Mouse (Mus musculus): Measurements from ENCODE around the gene Snx30. TPM values are rescaled to one million over a fixed set of nuclear protein-coding genes. Genes with fewer than 3 reads are reported as not detected.

Gene Snx30
- polyA plus RNA-seq, 1 experiment from 2014 or later: 7.0 TPM

- Histone ChIP-seq H3K36me3 (ENCODE audit: insufficient read depth, low read length) (peaks cover 7% of the 10 kb centered on the region), H3K27ac (no peak overlapping the region), H3K4me1 (replicated peaks; ENCODE audit: insufficient read depth, low read length) (no peaks in the 10 kb centered on the region), H3K9me3 (replicated peaks; ENCODE audit: low read length) (no peaks in the 10 kb centered on the region), H3K4me3 (replicated peaks; ENCODE audit: low read depth, low read length) (no peak overlapping the region), H3K4me2 (ENCODE audit: low read length) (no peak overlapping the region), H3K9ac (ENCODE audit: low read depth, low read length) (no peak overlapping the region), H3K27me3 (ENCODE audit: insufficient read depth, low read length) (no peaks in the 10 kb centered on the region)
- DNase-seq (ENCODE audit: low spot score) (no peak), ATAC-seq (replicated peaks; ENCODE audit: low FRiP score, low read depth) (no peak)
- no peak for TF ChIP-seq CTCF (IDR thresholded peaks at IDR 0.05; ENCODE audit: low read depth)
- WGBS: 97% methylated on average over 5 of the region's 5 CpGs
These were observed 81.4 kb downstream of the Snx30 start for GRCm38 (mm10) chr4:59887011-59887410.

DNA sequence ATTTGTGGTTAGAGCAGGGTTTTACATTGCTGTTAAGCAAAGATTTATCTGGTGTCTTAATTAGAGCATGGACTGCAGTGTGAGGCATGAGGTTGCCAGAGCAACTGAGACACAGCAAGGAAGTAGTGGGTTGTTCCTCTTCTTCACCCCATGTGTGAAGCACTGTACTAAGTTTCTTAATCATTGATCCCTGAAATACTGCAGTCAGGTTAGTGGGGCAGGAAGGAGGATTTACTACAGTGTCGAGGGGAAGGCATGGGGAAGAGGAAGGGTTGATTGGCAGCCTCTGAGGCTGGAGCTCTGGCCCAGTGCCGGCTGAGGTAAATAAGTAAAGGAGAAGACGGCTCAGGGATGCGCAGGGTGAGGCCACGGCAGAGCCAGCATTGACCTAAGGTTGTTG lies 82.4 kb downstream of the Snx30 start:
- Histone ChIP-seq H3K4me1 (replicated peaks; ENCODE audit: insufficient read depth, low read length) (no peaks in the 10 kb centered on the region), H3K4me3 (replicated peaks; ENCODE audit: low read depth, low read length) (no peak overlapping the region), H3K36me3 (ENCODE audit: insufficient read depth, low read length) (peaks cover 7% of the 10 kb centered on the region), H3K9me3 (replicated peaks; ENCODE audit: low read length) (no peaks in the 10 kb centered on the region), H3K4me2 (ENCODE audit: low read length) (no peak overlapping the region), H3K9ac (ENCODE audit: low read depth, low read length) (no peak overlapping the region), H3K27me3 (ENCODE audit: insufficient read depth, low read length) (no peaks in the 10 kb centered on the region), H3K27ac (no peak overlapping the region)
- ATAC-seq (replicated peaks; ENCODE audit: low FRiP score, low read depth): peak; percentile 82
- 30% methylated on average over 5 of the region's 5 CpGs for WGBS
- TF ChIP-seq CTCF (IDR thresholded peaks at IDR 0.05; ENCODE audit: low read depth): no peak
- peak; percentile 36 for DNase-seq (ENCODE audit: low spot score)

DNA sequence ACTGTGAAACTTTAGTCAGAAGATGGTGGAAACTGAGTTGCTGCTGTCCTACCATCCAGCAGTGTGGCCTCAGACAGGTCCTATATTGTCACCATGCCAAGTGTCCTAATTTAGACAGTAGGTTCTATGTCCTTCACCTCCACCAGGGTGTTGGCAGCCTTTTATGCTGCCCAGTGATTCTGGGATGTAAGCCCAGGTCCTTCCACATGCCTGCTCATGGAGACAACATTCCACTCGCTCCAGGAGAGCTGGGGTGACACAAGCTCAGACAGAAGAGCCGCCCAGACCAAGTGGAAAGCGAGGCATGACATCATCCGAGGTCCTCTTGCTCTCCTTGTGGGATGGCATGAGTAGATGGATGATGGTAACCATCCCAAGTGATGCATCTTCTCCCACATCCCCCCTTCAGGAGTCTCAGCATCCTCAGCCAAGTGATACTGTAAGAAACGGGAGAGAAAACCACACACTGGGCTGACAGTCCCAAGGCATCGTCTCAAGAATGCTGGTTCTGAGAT lies 84.5 kb downstream of the Snx30 start:
- Histone ChIP-seq H3K4me2 (ENCODE audit: low read length) (no peak overlapping the region), H3K4me3 (replicated peaks; ENCODE audit: low read depth, low read length) (no peak overlapping the region), H3K27me3 (ENCODE audit: insufficient read depth, low read length) (no peaks in the 10 kb centered on the region), H3K4me1 (replicated peaks; ENCODE audit: insufficient read depth, low read length) (no peaks in the 10 kb centered on the region), H3K27ac (no peak overlapping the region), H3K9me3 (replicated peaks; ENCODE audit: low read length) (no peaks in the 10 kb centered on the region), H3K9ac (ENCODE audit: low read depth, low read length) (no peak overlapping the region), H3K36me3 (ENCODE audit: insufficient read depth, low read length) (peaks cover 10% of the 10 kb centered on the region)
- TF ChIP-seq CTCF (IDR thresholded peaks at IDR 0.05; ENCODE audit: low read depth): no peak
- 82% methylated on average over 6 of the region's 6 CpGs for WGBS
- DNase-seq (ENCODE audit: low spot score) (no peak), ATAC-seq (replicated peaks; ENCODE audit: low FRiP score, low read depth) (no peak)

GRCm38 (mm10) chr4:59891723-59892416 lies 86.2 kb downstream of the Snx30 start:
- H3K27ac ChIP-seq: no peak overlapping the region
- H3K36me3 ChIP-seq (ENCODE audit: insufficient read depth, low read length): peaks cover 13% of the 10 kb centered on the region; the same call in 1 of the 2 replicates
- 89% methylated on average over 10 of the region's 10 CpGs for WGBS
- no peaks in the 10 kb centered on the region for H3K4me1 ChIP-seq (replicated peaks; ENCODE audit: insufficient read depth, low read length)
- no peak overlapping the region for H3K9ac ChIP-seq (ENCODE audit: low read depth, low read length)
- H3K27me3 ChIP-seq (ENCODE audit: insufficient read depth, low read length): no peaks in the 10 kb centered on the region
- DNase-seq (ENCODE audit: low spot score): no peak
- H3K4me2 ChIP-seq (ENCODE audit: low read length): no peak overlapping the region
- ATAC-seq (replicated peaks; ENCODE audit: low FRiP score, low read depth): no peak
- no peak overlapping the region for H3K4me3 ChIP-seq (replicated peaks; ENCODE audit: low read depth, low read length)
- no peaks in the 10 kb centered on the region for H3K9me3 ChIP-seq (replicated peaks; ENCODE audit: low read length)
- TF ChIP-seq CTCF (IDR thresholded peaks at IDR 0.05; ENCODE audit: low read depth): no peak

GRCm38 (mm10) chr4:59892731-59893130 lies 87.1 kb downstream of the Snx30 start:
- WGBS: 95% methylated on average over 5 of the region's 5 CpGs
- H3K4me1 ChIP-seq (replicated peaks; ENCODE audit: insufficient read depth, low read length): no peaks in the 10 kb centered on the region
- H3K4me3 ChIP-seq (replicated peaks; ENCODE audit: low read depth, low read length): no peak overlapping the region

GRCm38 (mm10) chr4:59894415-59894814 lies 88.8 kb downstream of the Snx30 start:
- DNase-seq (ENCODE audit: low spot score) (no peak), ATAC-seq (replicated peaks; ENCODE audit: low FRiP score, low read depth) (no peak)
- H3K9me3 ChIP-seq (replicated peaks; ENCODE audit: low read length): no peaks in the 10 kb centered on the region
- TF ChIP-seq CTCF (IDR thresholded peaks at IDR 0.05; ENCODE audit: low read depth): no peak
- H3K27ac ChIP-seq: no peak overlapping the region
- H3K4me2 ChIP-seq (ENCODE audit: low read length): no peak overlapping the region
- no peaks in the 10 kb centered on the region for H3K4me1 ChIP-seq (replicated peaks; ENCODE audit: insufficient read depth, low read length)
- peaks cover 15% of the 10 kb centered on the region; the same call in 1 of the 2 replicates for H3K36me3 ChIP-seq (ENCODE audit: insufficient read depth, low read length)
- 77% methylated on average over 8 of the region's 8 CpGs for WGBS
- H3K4me3 ChIP-seq (replicated peaks; ENCODE audit: low read depth, low read length): no peak overlapping the region
- H3K9ac ChIP-seq (ENCODE audit: low read depth, low read length): no peak overlapping the region
- no peaks in the 10 kb centered on the region for H3K27me3 ChIP-seq (ENCODE audit: insufficient read depth, low read length)

More at GRCm38 (mm10) chr4:59892731-59893130, 87.1 kb downstream of the Snx30 start:
- Histone ChIP-seq H3K4me2 (ENCODE audit: low read length) (no peak overlapping the region), H3K27me3 (ENCODE audit: insufficient read depth, low read length) (no peaks in the 10 kb centered on the region), H3K27ac (no peak overlapping the region), H3K9me3 (replicated peaks; ENCODE audit: low read length) (no peaks in the 10 kb centered on the region), H3K36me3 (ENCODE audit: insufficient read depth, low read length) (peaks cover 15% of the 10 kb centered on the region; the same call in 1 of the 2 replicates), H3K9ac (ENCODE audit: low read depth, low read length) (no peak overlapping the region)
- DNase-seq (ENCODE audit: low spot score) (no peak), ATAC-seq (replicated peaks; ENCODE audit: low FRiP score, low read depth) (no peak)
- no peak for TF ChIP-seq CTCF (IDR thresholded peaks at IDR 0.05; ENCODE audit: low read depth)
